Comparison of ENCODE assay signal across 15 mouse cellular contexts in genomic region chr2:68284391-68284790, GRCm38 (mm10).
A peak's percentile ranks its signal among the peaks of the same experiment; 100 is the strongest.
DNase-seq lines count a peak whose midpoint lies in the region; ATAC-seq and TF ChIP-seq lines count a peak whose summit lies in the region.
"Had no signal": no experiment of that assay in that cellular context is flagged by ENCODE, and none has a peak within 500 bp of the region (broad histone marks: within the 10 kb centered on the region; RNA-seq: fewer than 3 reads in every experiment).

No protein-coding gene starts in this region.

- H3K9me3 ChIP-seq in lung, postnatal 0 days (ENCODE audit: low read length), result no peaks in the 10 kb centered on the region
- H3K9me3 ChIP-seq in midbrain, embryonic 14.5 days (ENCODE audit: control insufficient read depth, low read length), result peaks cover 4% of the 10 kb centered on the region; the same call in 1 of the 2 replicates
- H3K9me3 ChIP-seq: embryonic facial prominence, embryonic 13.5 days; liver, embryonic 15.5 days had no signal

- no peak overlapping the region for H3K4me3 ChIP-seq in lung, postnatal 0 days (ENCODE audit: low read depth, low read length)
- H3K4me3 ChIP-seq in midbrain, embryonic 14.5 days (replicated peaks; ENCODE audit: low read depth, low read length), result no peak overlapping the region
- H3K4me3 ChIP-seq: embryonic facial prominence, embryonic 13.5 days; liver, embryonic 15.5 days; midbrain, embryonic 10.5 days had no signal

- ATAC-seq in lung, postnatal 0 days, result no peak
- ATAC-seq in midbrain, embryonic 14.5 days (ENCODE audit: low FRiP score, low TSS enrichment), result no peak
- ATAC-seq: forebrain, postnatal 0 days had no signal

- no peaks in the 10 kb centered on the region for H3K36me3 ChIP-seq in lung, postnatal 0 days (ENCODE audit: insufficient read depth, low read length)
- H3K36me3 ChIP-seq in midbrain, embryonic 14.5 days (ENCODE audit: control insufficient read depth, insufficient read depth, low read length), result 0 out of 2 replicates have a peak, but pooled peaks cover 3% of the 10 kb centered on the region
- H3K36me3 ChIP-seq: liver, embryonic 15.5 days had no signal

- H3K4me2 ChIP-seq in lung, postnatal 0 days (replicated peaks; ENCODE audit: low read depth, low read length), result no peak overlapping the region
- no peak overlapping the region for H3K4me2 ChIP-seq in midbrain, embryonic 14.5 days (ENCODE audit: low read length)
- H3K4me2 ChIP-seq: embryonic facial prominence, embryonic 13.5 days; liver, embryonic 15.5 days had no signal

- no peak overlapping the region for H3K27ac ChIP-seq in lung, postnatal 0 days (ENCODE audit: low read length)
- no peak overlapping the region for H3K27ac ChIP-seq in midbrain, embryonic 14.5 days (replicated peaks; ENCODE audit: low read depth, low read length)
- H3K27ac ChIP-seq: embryonic facial prominence, embryonic 13.5 days; liver, embryonic 15.5 days; midbrain, embryonic 10.5 days had no signal

- TF ChIP-seq EP300 in lung, postnatal 0 days (IDR thresholded peaks at IDR 0.05), result no peak

- no peak for TF ChIP-seq CTCF in lung, postnatal 0 days (IDR thresholded peaks at IDR 0.05)

- 44% methylated on average over 2 of the region's 2 CpGs for WGBS in lung, postnatal 0 days
- WGBS in midbrain, embryonic 14.5 days, result 91% methylated on average over 2 of the region's 2 CpGs

- H3K27me3 ChIP-seq in lung, postnatal 0 days (replicated peaks; ENCODE audit: insufficient read depth, low read length), result no peaks in the 10 kb centered on the region
- no peaks in the 10 kb centered on the region for H3K27me3 ChIP-seq in midbrain, embryonic 14.5 days (ENCODE audit: control insufficient read depth, insufficient read depth, low read length)
- H3K27me3 ChIP-seq: embryonic facial prominence, embryonic 13.5 days; liver, embryonic 15.5 days had no signal

- no peak overlapping the region for H3K9ac ChIP-seq in lung, postnatal 0 days (replicated peaks; ENCODE audit: low read depth)
- no peak overlapping the region for H3K9ac ChIP-seq in midbrain, embryonic 14.5 days (replicated peaks; ENCODE audit: low read length)
- H3K9ac ChIP-seq: embryonic facial prominence, embryonic 13.5 days; forebrain, postnatal 0 days; liver, embryonic 15.5 days had no signal

- intact Hi-C loops in heart, postnatal 10 days (cut with DNase I), result no loop called here

- no peaks in the 10 kb centered on the region for H3K4me1 ChIP-seq in lung, postnatal 0 days (ENCODE audit: insufficient read depth, low read depth, low read length)
- H3K4me1 ChIP-seq in midbrain, embryonic 14.5 days (ENCODE audit: control insufficient read depth, insufficient read depth, low read length), result no peaks in the 10 kb centered on the region
- H3K4me1 ChIP-seq: embryonic facial prominence, embryonic 13.5 days; liver, embryonic 15.5 days; midbrain, embryonic 10.5 days had no signal

- peak; percentile 70 for DNase-seq in gastrocnemius, adult 18-20 months (ENCODE audit: low spot score)
- DNase-seq in gastrocnemius, postnatal 4 days (ENCODE audit: low spot score in 2 of 2), result no peak
- DNase-seq in lung, postnatal 0 days (ENCODE audit: low spot score), result peak; percentile 4
- no peak for DNase-seq in lung, postnatal 10 days
- peak; percentile 76 for DNase-seq in adipocyte (ENCODE audit: low spot score)
- DNase-seq in heart, postnatal 10 days, result peak; percentile 25 to 40
- no peak for DNase-seq in cerebellum, adult 18-20 months
- DNase-seq in midbrain, embryonic 14.5 days, result no peak
- DNase-seq: cerebellum, postnatal 14 days; forebrain, postnatal 0 days; kidney, postnatal 14 days; thymus, postnatal 25 days had no signal

Comparison
In these comparisons a context has a peak if more than half of its experiments do, and no peak if none do; other contexts are left out.
1. DNase-seq: peak in gastrocnemius, adult 18-20 months (single experiment), lung, postnatal 0 days (single experiment), adipocyte (single experiment) and heart, postnatal 10 days (2 of 2); none in gastrocnemius, postnatal 4 days (0 of 2), lung, postnatal 10 days (single experiment), cerebellum, adult 18-20 months (0 of 2) and midbrain, embryonic 14.5 days (single experiment).